Mouse (Mus musculus) embryo, embryonic 9.5 days (tissue): ENCODE measurements at regions not wholly inside any gene's neighbourhood (a gene's known extent, or its start where the extent isn't known, plus 50 kb on each side); places are given as distances from the start of the nearest gene placed in this dataset.
"Not testable (repeated sequence)": the region's sequence is repeated elsewhere in the genome, so short reads cannot be mapped to it uniquely, and the experiment has no call there.

ENCODE experiments used
- DNase-seq: peaks from one replicate; pipeline ENCODE4 v3.0.0-alpha.2; 2017; ENCODE audit errors: extremely low spot score

DNA sequence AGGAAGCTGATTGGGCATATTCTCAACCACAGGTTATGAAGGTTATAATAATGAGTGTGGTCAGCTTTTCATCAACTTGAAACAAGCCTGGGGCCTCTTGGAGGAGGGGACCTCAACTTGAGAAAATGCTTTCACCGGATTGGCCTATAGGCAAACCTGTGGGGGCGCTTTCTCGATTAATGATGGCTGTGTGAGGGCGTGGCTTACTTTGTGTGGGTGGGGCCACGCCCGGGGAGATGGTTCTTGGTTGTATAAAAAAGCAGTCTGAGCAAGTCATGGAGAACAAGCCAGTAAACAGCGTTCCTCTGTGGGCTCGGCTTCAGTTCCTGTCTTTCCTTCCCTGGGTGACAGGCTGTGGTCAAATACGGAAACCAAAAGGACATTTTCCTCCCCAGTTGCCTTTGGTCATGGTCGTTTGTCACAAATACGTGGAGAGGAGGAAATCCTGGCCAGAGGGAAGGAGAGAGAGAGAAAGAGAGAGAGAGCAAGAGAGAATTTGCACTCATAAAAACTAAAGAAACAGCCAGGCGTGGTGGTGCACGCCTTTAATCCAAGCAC lies 163.1 kb downstream of the Ifng start:
- DNase-seq: no peak

DNA sequence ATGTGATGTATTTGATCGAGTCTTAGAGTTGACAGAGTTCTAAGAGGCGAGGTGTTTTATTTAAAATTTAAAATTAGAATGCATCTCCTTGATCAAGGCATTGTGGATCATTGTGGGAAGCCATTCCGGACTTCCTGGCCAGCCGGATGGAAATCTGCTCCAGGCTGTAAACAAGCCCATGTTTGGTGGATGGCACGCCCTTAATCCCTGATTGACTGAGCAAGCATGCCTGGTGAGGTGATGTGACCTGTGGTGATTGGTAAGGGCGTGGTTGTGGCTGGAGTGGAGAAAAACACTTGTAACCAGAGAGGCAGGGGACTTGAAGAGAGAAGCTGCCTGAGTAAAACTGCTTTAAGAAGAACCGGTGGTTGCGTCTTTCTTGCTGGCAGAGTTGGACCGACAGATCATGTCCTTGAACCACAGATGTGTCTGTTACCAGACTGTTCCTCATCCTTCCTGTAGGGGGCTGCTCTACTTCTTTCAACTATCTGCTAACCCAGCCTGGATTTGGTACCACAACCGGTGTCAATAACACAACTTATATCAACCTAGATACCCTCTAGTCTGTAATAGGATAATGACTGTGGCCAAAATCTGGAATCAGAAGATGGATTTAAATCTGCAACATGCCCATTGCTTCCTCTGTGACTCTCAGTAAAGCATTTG lies 164.4 kb downstream of the Ifng start:
- no peak for DNase-seq

DNA sequence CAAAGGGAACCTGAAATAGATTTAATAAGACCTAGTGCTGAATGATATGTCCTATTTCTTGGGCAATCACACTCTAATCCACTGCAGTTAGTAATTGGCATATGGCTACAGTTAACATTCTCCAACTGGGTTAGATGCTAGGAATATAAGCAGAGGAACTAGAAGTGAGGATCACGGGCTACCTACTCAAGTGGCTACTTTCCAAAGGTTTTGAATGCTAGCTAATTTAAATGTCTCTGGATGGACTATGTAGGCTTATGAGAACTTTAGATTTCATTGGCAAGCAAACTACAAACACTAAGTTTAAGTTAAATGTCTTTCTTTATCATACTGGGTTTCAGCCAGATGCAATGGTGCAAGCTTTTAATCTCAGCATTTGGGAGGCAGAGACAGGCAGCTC lies 166.6 kb downstream of the Ifng start:
- no peak for DNase-seq

DNA sequence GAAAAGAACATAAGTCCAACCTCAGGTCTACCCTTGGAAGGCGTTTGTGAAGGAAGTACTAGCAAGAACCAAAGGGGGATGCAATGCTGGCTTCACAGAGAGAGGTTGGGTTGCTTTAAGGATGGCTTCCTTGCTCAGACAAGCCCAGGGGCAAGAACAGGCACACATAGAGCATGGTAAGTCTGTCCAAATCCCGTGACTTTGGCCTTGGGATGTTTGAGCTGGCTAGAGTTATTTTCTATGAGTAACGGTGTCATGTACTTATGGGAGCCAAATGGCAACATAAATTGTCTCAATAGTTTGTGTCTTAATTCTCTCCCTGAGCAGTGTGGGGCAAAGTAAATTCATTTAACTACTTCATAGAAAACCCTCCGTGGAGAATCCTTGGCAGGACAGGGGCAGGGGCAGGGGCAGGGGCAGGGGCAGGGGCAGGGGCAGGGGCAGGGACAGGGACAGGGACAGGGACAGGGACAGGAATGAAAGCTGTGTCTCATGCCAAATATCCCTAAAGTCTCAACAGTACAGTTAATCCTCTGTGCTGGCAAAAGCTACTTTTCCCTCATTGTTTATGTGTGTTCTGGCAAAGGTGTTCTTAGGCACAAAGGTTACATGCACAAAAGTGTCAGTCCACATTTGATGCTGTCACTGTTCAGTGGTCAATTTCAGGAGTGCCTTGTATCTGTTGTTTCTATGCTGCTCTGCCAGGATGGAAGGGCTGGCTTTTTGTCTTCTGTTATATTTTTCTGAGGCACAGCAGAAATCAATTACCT lies 167.7 kb downstream of the Ifng start:
- DNase-seq: no peak

DNA sequence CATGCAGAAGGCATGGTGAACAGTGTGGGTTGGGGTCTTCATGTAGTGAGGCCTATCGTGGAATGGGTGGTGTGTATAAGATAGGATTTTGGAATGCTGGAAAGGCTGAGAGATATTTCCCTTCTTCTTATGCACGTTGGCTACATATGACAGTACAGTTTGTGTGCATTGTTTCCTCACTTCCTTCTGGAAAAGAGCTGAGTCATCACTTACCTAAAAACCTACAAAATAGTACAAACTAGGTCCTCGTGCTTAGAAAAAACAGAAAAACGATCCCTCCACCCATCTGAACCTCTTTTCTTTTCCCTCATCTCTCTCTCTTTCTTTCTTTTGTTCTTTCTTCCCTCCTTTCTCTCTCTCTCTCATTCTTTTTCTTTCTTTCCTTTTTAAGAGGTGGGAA lies 168.3 kb downstream of the Ifng start:
- DNase-seq: no peak

DNA sequence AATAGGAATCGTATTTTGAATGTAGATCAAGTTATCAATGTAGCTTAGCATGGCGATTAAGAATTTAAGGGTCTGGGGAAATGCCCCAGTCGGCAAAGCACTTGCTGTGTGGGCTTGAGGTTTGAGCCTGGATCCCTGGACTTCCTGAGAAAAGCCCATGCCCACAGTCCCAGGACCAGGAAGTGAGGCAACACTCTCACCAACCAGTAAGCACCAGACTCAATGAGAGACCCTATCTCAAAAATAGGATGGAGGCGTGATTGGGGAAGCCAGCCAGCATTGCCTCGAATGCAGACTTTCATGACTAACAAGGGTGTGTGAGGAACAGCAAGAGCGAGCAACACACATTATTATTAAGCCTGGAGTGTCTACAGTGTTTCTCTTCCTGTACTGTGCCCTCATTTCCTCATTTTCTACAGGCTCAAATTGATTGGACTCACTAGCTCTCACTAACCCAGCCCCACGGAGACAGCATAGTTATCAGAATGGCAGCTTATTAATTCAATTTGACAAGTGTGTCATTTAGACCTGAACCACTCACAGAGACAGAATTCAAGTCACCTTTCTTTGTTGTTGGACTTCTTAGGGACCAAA lies 170.1 kb downstream of the Ifng start:
- no peak for DNase-seq

GRCm38 (mm10) chr10:118612091-118612490 lies 171.2 kb downstream of the Ifng start:
- DNase-seq: no peak

- DNase-seq: no peak
These were observed 172.3 kb downstream of the Ifng start for GRCm38 (mm10) chr10:118613056-118613695.

- no peak for DNase-seq
These were observed 173.5 kb downstream of the Ifng start for GRCm38 (mm10) chr10:118614251-118614865.

- DNase-seq: no peak
These were observed 174.5 kb downstream of the Ifng start for GRCm38 (mm10) chr10:118615131-118616020.

DNA sequence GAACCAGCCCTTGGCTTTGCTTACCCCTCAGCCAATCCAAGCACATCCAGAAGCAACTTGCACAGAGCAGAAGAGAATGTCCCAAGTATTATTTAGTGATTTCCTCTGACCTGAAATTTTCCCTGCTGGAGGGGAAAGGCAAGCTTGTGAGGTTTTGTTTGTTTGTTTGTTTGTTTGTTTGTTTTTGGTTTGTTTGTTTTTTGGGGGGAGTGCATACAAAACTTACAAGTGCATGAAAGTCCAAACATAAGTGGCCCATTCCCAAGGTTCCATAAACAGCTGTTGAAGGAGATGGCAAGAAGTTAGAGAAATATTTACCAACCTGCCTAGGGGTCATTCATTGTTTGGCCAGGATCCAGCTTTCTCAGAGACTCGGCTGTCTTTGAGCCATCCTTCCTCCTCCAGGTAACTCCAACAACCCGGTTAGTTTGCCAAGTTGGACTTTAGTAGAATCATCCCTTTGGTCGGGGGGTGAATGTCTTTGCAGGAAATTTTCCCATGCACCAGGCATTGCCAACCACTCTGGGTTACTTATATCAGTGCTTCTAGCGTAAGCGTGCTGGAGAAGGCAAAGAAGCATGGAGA lies 175.3 kb downstream of the Ifng start:
- DNase-seq: no peak

- DNase-seq: no peak
These were observed 176.6 kb downstream of the Ifng start for GRCm38 (mm10) chr10:118617291-118618044.

DNA sequence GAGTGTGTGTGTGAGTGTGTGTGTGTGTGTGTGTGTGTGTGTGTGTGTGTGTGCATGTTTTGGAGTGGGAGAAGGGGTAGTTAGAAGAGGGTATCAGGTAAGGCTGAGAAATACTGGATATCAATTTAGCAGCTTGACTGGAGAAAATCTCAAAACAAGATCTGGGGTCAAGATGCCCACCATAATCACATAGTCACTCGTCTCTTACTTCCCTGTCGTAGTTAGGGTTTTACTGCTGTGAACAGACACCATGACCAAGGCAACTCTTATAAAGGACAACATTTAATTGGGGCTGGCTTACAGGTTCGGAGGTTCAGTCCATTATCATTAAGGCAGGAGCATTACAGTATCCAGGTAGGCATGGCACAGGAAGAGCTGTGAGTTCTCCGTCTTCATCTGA lies 177.4 kb downstream of the Ifng start:
- not testable (repeated sequence) for DNase-seq

- no peak for DNase-seq
These were observed 178.1 kb downstream of the Ifng start for GRCm38 (mm10) chr10:118618766-118619600.

- no peak for DNase-seq
These were observed 178.8 kb downstream of the Ifng start for GRCm38 (mm10) chr10:118619601-118620000.

DNA sequence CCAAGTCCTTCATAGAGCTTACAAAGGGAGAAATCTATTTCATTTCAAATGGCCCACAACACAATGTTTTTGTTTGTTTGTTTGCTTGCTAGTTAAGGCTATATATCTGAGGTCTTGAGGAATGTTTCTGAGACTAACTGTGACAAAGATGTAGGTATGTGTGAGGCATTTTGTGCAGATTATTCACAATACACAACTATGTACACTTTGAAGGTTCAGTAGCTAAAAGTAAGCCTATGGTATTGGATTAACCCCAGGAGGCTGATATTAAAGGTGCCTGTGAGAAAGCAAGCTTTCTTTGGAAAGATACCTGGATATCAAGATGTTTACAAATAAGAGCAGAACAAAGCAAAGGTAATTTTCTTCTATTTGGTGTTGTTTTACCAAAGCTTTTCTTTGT lies 179.8 kb downstream of the Ifng start:
- DNase-seq: no peak

- DNase-seq: no peak
These were observed 180.7 kb downstream of the Ifng start for GRCm38 (mm10) chr10:118621546-118621945.

DNA sequence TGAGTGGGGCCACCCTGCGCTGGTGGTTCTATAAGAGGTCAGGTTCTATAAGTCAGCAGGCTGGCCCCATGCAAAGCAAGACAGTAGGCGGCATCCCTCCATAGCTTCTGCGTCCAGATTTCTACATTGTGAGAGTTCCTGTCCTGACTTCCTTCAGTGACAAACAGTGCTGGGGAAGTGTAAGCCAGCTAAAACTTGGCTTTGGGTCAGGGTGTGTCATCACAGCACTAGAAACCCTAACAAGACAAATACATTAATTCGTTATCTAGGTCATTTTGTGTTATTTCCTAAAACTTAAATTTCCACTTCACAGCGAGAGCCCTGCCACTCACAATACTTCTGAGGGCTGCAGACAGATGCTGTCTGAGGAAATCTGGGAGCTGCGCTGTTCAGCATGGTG lies 181.3 kb downstream of the Ifng start:
- no peak for DNase-seq

- no peak for DNase-seq
These were observed 182.1 kb downstream of the Ifng start for GRCm38 (mm10) chr10:118622916-118623315.
